Mouse (Mus musculus): Measurements from ENCODE around the gene Cxcl15.
"Not testable (repeated sequence)": the region's sequence is repeated elsewhere in the genome, so short reads cannot be mapped to it uniquely, and the experiment has no call there.

The Cxcl15 gene

GRCm38 (mm10) chr5:90789306-90790073, 4.8 kb upstream of the Cxcl15 start:
- DNase-seq (ENCODE audit: low spot score in 2 of 2) = no peak

GRCm38 (mm10) chr5:90790074-90790502, 4.2 kb upstream of the Cxcl15 start:
- DNase-seq (ENCODE audit: low spot score in 2 of 2) = no peak

- not testable (repeated sequence) for DNase-seq (ENCODE audit: low spot score in 2 of 2)
Measured at GRCm38 (mm10) chr5:90795392-90795791, 1.1 kb downstream of the Cxcl15 start.

- no peak for DNase-seq (ENCODE audit: low spot score in 2 of 2)
Measured at GRCm38 (mm10) chr5:90804574-90804973, 10.2 kb downstream of the Cxcl15 start.

GRCm38 (mm10) chr5:90806050-90806449, 11.7 kb downstream of the Cxcl15 start:
- DNase-seq (ENCODE audit: low spot score in 2 of 2) = no peak

GRCm38 (mm10) chr5:90807176-90807950, 13.0 kb downstream of the Cxcl15 start:
- DNase-seq (ENCODE audit: low spot score in 2 of 2) = no peak

GRCm38 (mm10) chr5:90819756-90820155, 25.4 kb downstream of the Cxcl15 start:
- no peak for DNase-seq (ENCODE audit: low spot score in 2 of 2)

GRCm38 (mm10) chr5:90832145-90832767, 37.9 kb downstream of the Cxcl15 start:
- DNase-seq (ENCODE audit: low spot score in 2 of 2) = no peak

GRCm38 (mm10) chr5:90832768-90833388, 38.5 kb downstream of the Cxcl15 start:
- no peak for DNase-seq (ENCODE audit: low spot score in 2 of 2)

- DNase-seq (ENCODE audit: low spot score in 2 of 2) = no peak
Measured at GRCm38 (mm10) chr5:90834436-90834835, 40.1 kb downstream of the Cxcl15 start.

- DNase-seq (ENCODE audit: low spot score in 2 of 2) = no peak
Measured at GRCm38 (mm10) chr5:90838582-90838981, 44.2 kb downstream of the Cxcl15 start.

GRCm38 (mm10) chr5:90840902-90841869, 46.9 kb downstream of the Cxcl15 start:
- no peak for DNase-seq (ENCODE audit: low spot score in 2 of 2)

- no peak for DNase-seq (ENCODE audit: low spot score in 2 of 2)
Measured at GRCm38 (mm10) chr5:90843891-90844290, 49.6 kb downstream of the Cxcl15 start.

- DNase-seq (ENCODE audit: low spot score in 2 of 2) = not testable (repeated sequence)
Measured at GRCm38 (mm10) chr5:90850096-90850495, 55.8 kb downstream of the Cxcl15 start.

GRCm38 (mm10) chr5:90851391-90851790, 57.1 kb downstream of the Cxcl15 start:
- DNase-seq (ENCODE audit: low spot score in 2 of 2) = not testable (repeated sequence)

Data from left cerebral cortex, adult 9 months (tissue).